Mouse (Mus musculus) granulocyte monocyte progenitor cell, adult 5-6 weeks (primary cell): ENCODE measurements at regions not wholly inside any gene's neighbourhood (a gene's known extent, or its start where the extent isn't known, plus 50 kb on each side); places are given as distances from the start of the nearest gene placed in this dataset.

Experiments
- ATAC-seq: replicated peaks from 2 replicates; pipeline ENCODE4 v1.8.0; 2016; ENCODE audit warnings: mild to moderate bottlenecking, moderate TSS enrichment, inconsistent platforms; ENCODE audit not compliant: poor library complexity, severe bottlenecking

DNA sequence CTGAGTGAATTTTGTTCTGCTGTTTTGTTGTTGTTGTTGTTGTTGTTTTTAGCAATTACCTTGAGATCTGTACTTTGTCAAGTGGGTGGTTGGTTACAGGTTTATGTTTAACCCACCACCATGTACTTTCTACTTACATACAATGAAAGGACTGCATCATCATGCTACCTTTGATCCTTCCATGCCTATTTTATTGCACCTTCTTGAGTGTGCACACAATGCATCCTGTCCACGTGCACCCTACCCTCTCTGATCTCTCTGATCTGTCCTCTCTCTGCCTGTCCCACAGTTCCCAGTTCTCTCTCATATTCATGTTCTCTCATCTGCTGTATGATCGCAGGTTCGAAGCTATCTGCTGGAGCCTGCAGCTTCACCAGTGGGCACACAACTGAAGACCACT is 59.9 kb upstream of the Gas1 start:
- ATAC-seq, result no peak

DNA sequence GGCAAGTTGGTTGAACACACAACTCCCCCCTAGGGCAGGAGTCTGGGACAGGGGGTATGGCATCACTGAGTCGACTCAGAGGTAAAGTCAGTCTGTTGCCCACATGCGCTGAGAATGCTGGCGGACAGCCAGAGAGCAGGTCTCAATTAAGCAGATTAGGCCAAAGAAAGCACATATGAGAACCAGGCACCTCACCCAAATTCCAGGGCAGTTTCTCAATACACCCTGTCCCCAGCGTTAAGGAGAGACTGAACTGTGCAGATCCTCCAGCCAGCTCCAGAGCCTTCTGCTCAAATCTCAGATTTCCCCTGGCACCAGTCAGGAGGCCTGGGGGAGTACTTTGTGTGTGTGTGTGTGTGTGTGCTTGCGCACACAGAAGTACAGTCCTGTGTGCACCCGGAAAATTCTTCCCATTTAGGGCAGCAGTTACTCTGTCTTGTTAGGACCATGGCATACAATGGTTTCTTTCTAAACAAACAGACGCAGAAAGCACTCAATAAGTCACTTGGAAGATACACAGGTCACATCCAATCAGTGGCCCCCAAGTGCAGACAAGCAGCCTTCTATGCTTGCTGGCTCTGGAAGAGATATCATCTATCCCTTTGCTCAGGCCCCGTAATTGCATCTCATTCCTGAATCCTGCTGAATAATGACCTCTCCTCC is 65.4 kb upstream of the Gas1 start:
- no peak for ATAC-seq

DNA sequence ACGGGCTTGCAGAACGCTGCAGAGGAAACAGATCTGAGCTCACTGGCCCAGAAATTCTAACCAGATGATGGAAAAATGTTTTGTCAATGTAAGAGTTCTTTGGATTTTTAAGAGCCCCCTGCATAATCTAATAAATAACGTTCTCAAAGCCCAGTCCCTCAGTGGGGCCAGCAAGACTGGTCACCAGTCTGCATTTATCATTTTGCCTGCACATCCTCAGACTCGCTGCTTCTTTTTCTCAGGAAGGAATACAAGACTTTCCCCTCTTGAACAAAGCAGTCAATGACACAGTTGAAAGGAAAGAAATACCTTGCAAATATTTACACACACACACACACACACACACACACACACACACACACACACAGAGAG is 65.9 kb upstream of the Gas1 start:
- no peak for ATAC-seq

DNA sequence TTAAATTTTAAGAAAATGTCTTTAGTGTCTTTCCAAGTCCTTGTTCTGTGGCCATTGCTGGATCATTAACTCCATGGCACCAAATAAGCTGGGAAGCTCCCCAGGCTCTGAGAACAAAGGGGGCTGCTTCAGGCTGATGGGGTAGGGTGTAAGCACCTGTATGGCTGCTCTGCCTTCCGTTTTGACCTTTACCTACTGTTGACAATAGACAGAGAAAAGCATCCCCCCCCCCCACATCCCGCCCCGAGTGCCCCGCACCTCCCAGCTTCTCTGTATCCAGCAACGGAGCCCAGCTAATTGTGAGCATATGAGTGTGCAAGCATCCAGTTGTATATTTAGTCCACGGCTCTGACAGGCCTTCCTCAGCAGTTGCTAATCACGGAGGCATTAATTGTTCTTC is 78.0 kb upstream of the Gas1 start:
- no peak for ATAC-seq

DNA sequence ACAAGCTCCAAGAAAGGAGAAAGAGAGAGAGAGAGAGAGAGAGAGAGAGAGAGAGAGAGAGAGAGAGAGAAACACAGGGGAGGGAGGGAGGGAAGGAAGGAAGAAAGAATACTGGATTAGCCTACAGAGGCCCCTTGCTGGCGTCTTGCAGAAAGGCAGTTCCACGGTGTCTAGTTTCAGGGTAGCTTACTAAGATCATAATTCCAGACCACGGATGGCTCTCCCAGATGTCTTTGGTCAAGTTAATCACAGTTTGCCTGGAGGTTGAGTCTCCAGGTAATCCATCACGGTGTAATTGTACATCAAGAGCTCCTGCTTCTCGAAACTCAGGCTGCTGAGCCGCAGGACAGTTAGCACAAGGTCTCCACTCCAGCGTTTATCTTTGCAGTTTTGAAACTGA is 78.5 kb upstream of the Gas1 start:
- no peak for ATAC-seq

DNA sequence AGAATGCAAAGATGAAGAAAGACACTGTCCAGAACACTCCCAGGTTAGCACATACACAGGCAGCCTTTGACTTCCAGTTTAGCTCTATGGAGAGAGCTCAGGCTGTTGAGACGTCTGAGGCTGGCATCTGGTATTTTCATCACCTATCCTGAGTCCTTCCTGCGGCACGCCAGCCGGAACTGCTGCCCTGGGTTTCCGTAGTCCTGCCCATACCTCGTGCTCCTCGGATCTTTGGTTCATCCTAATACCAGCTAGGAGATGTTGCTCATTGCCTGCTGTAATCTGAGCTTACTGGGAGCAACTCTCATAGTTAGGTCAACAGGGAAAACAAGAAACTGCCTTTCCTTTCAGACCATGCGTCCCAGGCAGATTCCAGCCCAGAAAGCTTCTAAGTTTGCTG is 79.8 kb upstream of the Gas1 start:
- no peak for ATAC-seq

DNA sequence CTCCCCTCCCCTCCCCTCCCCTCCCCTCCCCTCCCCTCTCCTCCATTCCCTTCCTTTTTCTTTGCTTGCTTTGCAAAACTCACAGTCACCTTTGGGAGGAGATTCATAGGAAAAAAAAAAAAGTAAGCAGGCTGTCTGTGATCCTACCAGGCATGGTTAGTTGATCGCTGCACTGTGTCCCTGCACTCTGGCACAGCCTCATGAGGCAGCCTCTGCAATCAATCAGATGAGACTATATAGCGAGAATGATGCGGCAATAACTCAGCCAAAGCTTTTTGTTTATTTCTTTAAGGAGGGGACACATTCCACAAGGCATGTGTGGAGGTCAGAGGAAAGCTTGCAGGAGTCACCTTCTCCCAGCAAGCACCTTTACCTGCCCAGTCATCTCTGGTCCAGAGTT is 80.7 kb upstream of the Gas1 start:
- ATAC-seq, result no peak

DNA sequence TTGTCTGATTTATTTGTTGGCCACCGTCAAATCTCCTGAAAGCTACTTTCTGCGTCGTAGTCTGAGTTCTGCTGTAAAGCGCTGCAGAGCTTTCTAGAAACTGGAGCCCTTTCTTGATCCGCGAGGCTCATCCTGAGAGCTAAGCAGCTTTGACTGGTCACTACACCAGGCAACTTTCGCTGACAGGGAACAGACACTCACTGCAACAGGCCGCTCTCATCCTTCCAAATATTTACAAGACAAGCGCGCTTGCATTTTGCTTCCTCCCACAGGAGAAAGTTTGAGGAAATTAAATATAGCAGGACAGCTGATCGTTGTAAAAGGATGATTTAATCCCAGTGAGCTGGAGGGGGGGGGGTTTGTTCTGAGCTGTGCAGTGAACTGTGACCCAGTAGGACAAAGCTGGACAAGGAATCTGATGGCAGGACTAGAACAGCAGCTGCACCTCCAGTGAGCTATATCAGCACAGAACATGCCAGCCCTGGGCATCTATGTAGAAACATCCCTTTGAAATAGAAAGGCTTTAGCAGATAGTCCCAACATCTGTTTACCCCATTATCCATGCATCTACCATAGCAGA is 85.4 kb upstream of the Gas1 start:
- no peak for ATAC-seq

DNA sequence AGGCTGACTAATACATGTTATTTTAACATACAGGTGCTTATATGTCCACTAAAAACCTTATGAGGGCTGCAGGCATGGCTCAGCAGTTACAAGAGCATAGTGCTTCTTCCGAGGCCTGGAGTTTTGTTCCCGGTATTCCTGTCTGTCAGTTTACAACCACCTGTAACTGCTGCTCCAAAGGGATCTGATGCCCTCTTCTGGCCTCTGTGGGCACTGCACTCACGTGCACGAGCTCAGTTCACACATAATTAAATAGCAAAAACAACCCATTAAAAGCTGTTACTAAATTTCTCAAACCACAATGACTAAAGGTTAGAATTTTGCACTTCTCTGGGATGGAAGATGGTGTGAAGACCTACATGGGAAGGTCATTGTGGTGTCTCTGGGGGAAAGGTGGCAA is 87.3 kb upstream of the Gas1 start:
- no peak for ATAC-seq

DNA sequence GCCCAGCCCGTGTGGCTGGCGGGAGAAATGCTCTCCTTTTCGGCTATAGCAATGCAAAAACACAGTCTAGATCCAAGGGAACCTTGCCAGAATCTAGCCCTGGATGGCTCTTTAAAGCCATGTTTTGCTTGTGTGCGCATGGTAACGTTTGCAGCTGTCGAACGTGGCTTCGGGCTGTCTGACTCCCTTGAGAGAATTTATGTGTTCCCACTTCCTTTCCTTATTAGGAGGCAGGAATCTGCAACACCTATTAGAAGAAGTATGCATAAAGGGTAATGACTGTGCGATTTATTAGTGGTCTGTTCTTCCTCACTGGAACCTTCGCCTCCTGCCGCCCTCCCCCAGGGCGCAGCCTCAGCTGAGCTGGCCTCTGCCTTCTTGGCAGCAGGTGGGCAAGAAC is 90.4 kb upstream of the Gas1 start:
- ATAC-seq, result no peak

DNA sequence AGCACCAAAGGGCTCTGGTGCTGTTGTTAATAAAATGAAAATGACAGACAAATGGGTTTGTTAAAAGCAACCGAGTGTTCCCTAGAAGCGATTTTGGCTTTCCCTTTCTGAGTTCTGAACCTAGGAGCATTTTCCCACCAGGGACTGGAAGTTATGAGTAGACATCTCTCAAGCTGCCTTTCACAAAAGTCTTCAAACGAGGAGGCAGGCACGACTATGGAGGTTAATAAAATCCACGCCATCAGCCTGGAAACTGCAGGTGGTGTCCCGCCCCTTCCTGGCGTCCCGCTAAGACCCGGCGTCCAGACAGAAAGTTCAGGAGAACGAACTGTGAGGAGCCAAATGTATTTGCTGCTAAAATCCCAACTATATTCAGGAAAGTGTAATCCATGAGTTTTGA is 91.1 kb upstream of the Gas1 start:
- ATAC-seq, result no peak

DNA sequence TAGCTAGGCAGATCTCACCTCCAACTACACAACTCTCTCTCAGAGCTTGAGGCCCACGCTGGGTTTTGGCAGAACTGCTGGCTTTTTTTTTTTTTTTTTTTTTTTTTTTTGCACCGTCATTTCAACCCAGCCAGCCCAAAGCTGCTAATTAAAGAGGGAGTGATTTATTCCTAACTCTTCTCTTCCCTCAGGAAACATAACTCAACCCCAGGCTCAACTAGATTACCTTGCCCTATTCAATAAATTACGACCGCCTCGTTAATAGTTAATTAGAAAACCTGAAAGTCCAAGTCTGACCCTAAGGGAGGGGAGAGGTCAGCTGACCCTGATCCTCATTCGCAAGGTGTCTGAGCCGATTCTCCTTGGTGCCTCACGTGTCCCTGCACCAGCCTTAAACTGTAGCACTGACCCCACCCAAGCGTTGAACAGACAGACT is 92.3 kb upstream of the Gas1 start:
- no peak for ATAC-seq

DNA sequence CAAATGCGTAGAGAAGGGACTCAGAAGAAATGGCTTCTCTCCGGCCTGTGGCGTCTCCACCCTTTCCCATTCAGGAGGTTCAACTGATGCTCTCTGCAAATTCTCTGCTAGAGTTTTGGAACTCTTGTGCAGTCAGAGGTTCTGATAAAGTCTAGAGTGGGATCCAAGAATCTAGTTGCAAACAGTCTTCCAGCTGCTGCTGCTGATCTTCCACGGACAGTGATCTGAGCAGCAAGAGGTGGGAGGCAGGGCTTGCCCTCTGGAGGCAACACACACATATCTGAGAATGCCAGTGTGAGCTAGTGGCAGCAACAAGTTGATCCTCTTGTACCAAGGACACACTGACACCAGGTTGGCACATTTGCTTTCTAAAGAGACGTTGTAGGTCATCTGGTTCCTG is 93.4 kb upstream of the Gas1 start:
- ATAC-seq, result no peak

DNA sequence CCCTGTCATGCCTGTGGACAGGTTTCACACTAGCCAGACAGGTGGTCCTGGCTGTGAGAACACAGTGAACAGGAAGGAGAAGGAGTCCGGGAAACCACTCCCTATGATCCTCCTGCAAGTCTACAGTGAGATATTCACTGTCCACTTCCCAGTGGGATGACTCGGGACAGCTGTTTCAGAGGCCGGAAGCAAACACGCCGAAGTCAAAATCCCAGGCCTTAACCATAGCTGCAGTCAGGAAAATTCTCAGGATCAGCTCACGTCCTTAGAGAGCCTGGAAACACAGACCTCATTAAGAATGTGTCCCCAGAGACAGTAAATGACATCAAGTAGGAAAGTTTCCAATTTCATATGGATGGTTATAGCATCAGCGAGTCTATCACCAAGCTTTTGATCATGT is 96.2 kb upstream of the Gas1 start:
- ATAC-seq, result no peak

DNA sequence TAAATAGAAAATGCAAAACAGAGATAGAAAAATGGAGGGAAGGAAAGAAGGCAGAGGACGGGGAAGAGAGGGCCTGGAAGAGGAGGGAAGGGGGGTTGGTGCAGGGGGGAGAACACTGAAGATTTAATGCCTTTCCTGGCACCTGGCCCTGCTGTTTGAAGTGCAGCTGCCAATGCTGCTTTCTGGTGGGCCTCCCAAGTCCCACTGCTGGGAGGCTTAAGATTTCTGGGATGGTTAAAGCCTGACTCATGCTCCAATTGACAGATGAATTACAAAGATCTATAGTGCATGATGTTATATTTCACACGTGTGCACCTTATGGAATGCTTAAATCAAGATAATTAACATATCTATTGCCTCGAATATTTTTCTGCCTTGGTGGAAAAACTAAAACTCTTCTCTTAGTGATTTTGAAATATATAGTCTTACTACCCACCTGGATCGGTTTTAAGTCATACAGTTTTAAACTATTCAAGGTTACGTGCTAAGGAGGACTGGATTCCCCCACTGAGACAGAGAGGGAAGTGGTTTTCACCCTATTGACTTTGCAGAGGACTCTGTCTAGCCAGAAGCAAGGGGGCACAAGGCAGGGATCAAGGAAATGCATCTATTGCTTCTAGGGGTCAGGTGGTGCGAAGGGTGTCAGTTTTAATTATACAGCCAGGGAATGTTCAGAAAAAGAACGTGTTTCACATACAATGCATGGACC is 105.5 kb upstream of the Gas1 start:
- ATAC-seq, result no peak

DNA sequence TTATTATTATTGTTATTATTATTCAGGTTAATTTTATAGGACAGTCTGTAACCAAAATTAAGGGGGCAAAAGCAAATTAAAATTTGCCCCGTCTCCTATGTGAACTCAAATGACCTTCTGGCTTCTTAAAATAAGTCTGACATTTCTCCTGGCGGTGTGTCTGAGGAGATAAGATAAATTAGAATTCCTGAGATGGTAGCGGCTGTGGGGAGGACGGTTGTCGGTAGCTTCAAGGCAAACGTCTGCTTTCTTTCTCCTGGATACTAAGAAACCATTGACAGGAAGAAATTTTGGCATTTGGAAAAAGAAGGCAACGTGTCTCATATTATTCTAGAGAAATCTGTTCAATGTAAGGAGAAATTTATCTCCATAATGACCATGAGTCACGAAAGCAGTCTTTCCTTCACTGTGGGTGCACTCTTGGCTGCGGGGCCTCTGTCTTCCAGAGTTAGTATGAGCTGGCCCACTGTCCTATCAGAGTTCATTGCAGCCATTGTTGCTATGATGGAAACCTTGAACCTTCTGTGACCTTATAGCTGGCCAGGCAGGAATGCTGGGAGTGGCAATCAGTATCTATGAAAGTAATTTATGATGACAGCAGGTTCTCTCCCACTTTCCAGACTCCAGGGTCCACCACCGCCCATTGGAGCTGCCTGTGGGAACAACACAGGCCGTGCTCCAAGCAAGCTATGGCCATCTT is 109.5 kb upstream of the Gas1 start:
- ATAC-seq, result no peak

DNA sequence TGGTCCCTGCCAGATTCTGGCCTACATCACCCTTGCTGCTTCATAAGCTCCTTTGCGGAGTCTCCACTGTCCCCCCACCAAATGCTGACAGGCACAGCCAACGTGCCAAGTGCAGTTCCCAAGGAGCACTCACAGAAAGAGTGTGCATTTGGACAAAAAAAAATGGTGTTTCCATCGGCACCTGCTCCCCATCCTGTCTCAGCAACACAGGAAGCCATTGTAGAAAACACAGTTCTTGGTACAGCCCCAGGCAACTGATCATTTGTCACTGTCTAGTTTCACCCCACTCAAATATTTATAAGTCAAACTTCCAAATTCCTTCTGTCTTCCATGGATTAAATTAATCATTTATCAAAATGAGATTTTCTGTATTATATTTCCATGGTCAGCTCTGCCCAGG is 112.5 kb upstream of the Gas1 start:
- ATAC-seq, result no peak

DNA sequence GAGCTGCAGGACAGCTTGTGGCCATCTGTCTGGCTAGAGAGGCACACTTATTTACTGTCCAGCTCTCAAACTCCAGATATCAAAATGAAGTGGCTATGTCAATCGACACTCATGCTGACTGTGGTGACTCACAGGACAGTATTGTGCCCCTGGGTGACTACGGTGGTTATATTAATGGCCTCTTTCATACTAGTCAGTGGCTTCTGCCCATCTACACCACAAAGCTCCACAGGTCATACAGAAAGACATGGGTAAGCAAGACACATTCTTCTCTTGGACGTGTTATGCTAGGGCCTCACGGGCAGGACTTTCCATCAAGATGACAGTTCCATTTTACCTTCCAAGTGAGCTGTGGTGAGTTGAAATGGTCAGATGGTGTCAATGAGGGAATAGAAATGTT is 113.7 kb upstream of the Gas1 start:
- no peak for ATAC-seq

DNA sequence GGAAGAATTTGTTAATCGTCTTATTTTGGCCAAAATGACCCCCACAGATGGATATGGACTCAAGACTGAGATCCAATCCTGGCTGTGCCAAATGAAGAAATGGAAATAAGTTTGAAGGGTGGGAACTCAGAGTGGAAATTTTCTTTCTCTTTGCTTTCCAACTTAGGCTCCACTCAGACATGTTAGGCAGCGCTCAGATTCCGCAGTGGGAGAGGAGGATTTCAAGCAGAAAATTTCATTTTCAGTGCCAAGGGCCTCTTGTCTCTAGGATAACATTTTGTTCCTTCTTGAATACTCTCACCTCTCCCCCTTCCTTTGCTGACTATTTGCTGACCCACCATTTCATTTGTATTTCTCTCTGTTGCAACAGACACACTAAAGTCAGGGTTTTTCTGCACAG is 114.2 kb upstream of the Gas1 start:
- no peak for ATAC-seq

DNA sequence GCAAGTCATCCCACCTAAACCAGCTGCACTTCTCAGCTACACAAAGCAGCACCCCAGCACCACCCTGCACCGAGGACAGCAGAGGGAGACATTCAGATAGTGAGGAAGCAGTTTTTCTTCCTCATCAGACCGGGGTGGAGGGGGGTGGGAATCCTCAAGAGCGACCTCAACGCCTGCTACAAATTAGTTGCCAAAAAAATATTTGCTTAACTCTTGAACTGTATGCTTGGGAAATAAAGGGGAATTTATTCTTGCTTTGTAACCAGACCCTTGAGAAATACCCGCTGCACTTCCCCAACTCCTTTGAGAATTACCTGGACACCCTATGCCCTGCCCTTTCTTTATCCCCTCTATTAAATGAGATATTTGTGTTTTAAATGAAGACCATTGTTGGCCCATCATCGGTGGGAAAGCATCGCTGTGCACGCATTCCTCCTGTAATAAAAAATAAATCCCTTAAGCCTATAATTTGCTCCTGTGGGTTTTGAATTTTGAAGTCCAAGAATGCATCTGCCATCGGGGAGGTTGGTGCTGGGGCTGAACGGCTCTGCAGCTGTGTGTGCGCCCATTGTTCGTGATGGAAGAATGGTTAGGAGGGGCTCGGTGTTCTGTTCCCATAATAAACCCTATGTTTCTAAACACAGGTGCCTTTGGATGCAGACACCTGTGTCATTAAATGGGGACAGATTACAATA is 119.2 kb upstream of the Gas1 start:
- ATAC-seq, result no peak

DNA sequence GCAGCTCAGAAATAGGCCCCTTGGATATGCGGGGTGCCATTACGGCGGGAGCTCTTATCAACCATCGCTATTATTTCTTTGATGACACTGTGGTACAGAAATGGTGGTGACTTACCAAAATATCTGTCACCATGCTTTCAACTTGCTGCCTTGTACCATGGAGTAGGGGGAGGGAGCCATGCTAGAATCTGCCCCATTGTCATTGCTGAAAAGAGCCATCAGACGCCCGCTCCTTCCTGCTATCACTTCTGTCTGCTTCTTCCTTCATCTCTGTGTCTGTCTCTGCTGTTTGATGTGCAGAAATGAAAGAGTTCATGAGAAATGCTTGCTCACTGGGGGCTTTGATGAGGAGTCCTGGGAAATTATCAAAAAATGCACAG is 119.7 kb upstream of the Gas1 start:
- ATAC-seq, result no peak
